Mouse (Mus musculus): ENCODE results near the gene Rnf227.
A peak's percentile ranks its signal among the peaks of the same experiment; 100 is the strongest.

Rnf227 gene

DNA sequence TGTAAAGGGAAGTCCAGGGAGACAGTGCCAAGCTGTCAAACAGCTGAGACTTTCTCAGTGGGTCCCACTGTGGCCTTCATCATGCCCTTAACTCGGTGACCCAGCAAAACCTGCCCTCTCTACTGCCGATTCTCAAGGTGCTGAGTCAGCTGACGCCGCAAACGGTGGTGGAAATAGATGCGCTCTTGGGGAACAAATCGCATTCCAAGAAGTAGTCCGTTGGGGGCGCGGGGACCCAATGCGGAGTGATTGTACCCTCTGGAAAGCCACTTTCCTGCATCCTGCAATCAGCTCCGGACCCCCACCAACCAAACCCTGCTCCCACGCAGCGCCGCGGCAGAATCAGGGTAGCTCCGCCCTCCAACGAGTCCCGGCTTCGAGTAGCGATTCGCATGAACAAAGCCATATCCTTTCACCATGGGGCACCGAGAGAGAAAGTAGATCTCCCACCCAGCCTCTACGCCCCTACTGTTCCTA lies 8.3 kb upstream of the Rnf227 start:
- peak; percentile 81 for DNase-seq

DNA sequence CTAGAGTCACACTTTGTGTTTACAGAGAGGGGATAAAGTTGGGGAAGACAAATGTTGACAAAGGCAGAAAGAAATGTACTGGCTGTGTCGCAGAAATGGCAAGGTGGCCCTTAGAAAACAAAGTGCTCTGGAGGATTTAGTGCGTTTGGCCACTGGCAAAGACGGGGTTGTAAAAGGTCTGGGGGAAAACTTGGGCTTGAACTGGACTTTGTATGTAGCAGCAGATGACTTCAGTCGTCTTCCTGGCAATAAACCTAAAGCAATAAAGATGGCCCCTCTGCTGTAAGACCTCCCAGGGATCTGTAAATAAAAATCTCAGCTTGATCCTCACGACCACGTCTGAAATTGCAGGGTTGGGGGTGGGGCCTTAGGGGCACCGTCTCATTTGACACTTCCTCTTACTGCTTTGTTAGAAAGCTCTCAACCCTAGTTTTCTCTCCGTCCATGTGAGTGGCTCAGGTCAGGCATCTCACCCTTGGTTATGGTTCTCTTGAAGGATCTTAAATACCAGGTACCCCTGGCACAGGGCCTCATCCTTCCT lies 7.5 kb upstream of the Rnf227 start:
- DNase-seq: no peak

DNA sequence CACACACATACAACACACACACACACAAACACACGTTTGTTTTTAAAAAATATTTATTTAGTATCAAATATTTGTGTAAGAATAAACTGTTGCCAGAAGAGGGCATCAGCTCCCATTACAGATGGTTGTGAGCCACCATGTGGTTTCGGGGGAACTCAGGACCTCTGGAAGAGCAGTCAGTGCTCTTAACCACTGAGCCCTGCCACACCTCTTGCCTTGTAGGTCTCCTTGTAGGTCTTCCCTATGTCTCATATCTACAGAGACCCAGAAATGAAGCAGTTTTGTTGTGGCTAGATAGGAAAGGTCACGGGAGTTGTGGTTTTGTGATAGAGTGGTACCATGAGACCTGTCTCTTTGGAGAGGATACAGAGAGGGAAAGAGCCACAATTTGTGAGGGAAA lies 6.3 kb upstream of the Rnf227 start:
- no peak for DNase-seq

DNA sequence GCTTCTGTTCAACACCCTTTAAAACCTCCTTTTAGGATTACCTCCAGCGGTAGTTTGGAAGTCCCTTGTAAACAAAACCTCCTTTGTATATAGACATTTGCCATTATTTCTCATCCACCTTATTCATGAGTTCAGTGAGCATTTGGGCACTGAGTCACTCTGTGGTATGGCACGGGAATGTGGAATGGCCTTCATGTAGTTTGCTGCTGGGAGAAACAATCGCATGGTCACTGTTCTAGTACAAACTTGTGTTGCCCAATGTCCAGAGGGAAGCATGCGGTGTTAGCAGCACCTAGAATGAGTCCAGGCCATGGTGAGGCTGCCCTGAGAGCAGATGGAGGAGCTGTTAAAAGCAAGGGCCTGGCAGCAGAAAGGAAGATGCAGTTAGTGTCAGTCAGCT lies 5.5 kb upstream of the Rnf227 start:
- no peak for DNase-seq

DNA sequence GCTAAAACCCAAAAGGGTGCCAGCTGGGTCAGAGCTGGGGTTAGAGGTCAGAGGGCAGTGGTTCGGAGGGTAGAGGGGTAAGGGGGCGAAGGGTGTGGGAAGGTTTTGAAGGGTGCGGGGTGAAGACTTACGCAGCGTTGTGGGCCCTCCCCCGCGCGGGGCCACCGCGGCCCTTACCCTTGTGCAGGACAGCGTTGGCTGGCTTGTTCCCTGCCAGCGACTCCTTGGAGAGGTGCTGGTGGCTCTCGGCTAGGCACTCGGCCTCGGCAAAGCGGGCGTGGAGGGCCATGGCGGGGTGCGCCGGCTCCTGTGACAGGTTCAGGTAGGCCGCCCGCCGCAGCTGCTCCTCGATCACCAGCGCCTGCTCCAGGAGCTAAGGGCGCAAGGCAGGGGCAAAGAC lies 6.2 kb downstream of the Rnf227 start:
- no peak for DNase-seq

DNA sequence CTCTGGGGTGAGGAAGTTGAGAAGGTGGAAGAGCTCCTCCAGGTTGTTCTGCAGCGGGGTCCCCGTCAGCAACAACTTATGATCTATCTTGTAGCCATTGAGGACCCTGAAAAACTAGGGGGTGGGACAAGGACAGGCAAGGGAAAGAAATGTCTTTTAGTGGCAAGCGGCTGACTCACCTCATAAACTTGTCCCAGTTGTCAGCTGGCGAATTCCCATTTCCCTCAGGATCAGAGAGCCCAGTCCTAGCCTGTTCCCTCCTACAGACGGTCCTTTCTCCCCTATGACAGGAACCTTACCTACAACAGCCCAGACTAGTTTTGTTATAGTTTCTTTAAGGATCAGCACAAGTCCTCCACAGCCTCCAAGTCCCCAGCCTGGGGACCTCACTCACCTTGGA lies 16.3 kb downstream of the Rnf227 start:
- no peak for DNase-seq

DNA sequence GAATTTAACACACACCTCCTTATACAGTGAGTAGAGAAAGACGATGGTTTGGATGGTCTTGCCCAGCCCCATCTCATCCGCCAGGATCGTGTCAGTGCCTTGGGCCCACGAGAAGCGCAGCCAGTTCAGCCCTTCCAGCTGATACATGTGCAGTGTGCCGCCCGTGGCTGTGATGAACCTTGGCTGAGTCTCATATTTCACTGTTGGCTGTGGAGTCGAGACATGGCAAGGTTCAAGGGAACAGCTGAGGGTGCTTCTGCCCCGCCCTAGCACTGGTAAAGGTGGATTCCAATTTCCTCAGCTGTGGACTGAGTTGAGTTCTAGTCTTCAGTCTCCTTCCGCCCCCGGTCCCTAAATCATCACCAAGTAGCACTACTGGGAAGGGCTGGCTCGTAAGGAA lies 17.4 kb downstream of the Rnf227 start:
- DNase-seq: no peak

DNA sequence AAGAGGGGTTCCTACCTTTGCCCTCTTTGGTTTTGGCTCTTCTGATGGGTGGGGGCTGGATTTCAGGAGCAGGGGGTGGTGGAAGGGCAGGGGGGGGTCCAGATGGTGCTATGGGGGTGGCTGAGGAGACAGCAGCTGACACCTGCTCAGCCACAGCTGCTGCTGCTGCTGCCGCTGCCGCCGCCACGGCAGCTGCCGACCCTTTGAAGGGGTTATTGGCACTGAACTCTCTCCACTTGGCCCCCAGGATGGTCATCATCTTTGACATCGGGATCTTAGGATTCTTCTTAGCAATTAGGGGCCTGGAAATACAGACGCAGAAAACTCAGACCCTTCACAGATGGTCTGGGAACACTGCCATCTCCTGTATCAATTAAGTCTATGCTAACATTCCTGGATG lies 21.8 kb downstream of the Rnf227 start:
- DNase-seq: no peak

DNA sequence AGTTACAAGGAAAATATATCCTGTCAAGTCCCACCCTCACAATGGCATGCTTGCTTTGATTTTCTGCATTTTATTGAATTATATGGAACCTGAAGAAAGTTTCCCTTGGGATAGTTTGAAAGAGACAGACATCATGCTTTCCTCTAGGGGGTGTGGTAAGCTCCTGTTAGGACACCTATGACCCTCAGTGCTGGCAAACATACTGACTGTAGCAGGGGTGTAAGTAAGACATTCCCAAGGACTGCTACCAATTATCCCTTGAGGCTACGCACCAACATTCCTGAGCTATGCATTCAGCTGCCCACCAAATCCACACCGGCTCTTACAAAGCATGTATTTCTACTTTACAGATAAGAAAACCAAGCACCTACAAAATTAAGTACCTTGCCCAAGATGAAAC lies 22.2 kb downstream of the Rnf227 start:
- DNase-seq: no peak

DNA sequence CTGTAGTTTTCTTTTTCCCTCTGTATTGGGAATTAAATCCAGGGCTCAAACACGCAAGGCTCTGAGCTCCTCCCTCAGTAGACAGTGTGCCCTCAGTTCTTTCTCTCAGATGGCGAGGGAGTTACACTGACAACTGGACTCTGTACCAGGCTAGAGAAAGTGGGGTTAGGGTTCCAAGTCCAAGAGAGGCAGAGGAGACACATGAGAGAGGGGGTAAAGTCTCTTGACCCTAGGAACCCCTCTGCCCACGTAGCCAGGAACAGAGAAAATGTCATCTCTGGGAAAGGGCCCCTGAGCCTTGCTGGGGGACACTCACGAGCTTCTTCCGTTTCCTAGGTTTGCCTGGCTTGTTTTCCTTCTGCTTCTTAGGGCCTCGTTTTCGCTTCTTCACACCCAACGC lies 24.1 kb downstream of the Rnf227 start:
- no peak for DNase-seq

DNA sequence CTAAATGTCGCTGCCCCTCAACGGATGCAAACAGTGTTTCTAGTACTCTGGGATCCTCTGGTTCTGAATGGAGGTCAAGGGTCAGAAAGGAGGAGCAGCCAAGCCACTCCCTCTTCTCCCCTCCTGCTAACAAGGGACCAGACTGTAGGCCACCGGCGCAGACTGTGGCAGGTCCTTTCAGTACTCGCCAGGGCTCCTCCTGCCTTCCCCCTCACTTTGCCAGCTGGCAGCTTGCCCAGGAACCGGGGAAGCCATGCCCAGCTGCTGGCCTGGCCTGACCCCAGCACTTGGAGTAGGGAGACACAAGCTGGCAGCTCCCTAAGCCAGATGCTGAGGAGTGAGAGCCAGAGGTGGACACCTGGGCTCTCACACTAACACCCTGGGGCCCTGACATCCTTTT lies 24.6 kb downstream of the Rnf227 start:
- DNase-seq: peak; percentile 91

DNA sequence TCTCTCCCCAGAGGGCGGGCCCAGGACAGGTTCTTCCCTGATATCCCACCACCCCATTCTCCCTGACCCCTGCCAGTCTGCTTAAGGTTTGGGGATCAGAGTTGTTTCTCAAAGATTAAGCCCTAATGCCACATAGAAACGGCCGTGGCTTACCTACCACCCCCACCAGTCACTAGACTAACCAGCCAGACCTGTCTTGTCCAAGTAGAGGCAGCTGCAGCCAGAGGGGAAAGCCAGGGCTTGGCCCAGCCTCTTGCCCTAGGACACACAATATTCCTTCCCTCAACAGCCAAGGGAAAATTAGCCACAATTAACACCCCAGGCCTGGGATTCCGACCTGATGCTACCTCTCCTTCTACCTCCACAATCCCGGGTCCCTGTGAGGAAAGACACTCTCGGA lies 25.5 kb downstream of the Rnf227 start:
- DNase-seq: no peak

DNA sequence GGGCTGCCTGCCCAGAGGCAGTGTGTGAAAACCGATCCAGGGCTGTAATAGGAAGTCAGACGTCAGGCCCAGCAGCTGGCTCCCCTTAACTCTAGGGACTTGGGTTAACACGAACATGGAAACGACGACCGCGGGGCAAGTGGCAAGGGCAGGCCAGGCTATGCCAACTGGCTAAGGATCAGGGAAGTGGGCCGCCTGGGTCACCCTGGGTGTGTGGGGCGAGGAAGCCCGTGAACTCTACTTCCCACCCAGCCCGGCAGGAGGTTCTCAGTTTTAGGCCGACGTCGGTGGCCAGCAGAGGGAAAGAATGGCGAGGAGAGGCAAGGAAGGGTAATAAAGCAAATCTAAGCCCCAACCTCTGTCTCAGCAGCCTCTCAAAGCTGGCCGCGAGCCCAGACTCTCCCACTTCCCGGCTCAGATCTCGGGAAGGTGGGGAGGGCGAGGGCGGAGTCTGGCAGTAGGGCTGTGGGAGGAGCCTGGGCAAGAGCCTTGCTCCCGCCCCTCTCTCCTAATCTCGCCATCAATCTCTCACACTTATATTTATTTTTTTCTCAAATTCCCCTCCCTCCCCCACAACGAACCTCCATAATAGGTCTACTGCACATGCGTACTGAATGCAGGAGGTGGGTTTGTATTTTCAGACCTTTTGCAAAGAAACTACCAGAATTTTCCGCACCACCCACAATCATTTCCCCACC lies 26.0 kb downstream of the Rnf227 start:
- peak; percentile 97 for DNase-seq

DNA sequence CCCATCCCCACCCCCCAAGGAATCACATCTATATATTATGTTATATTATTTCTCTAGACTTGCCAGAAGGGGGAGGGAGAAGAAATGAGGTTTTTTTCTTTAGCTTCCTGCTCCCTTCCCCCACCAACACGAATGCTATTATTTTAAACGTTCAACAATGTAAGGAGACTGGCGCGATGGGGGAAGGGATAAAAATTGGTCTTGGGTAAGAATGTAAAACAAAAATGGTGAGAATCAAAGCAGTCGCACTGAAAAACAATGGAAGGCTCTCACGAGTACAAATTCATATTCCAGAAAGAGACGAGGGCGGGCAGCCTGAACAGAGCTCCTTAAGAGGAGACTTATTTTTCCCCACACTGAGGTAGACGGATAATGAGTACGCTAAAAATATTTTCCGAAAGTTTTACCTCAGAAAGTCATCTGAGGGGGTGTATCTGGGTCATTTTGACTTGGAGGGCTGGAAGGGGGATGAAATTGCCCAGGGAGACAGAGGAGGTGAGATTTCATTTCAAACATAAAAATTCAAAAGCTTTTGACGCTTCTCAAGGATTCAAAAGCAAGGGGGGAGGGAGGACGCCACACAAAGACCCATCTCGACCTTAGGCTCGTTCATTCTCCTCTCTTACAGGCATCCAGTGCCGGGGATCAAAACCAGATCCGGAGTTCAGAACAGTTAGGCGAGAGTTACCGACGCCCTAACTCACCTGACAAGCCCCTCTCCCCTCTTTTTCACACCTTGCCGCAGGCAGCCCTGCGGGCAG lies 26.8 kb downstream of the Rnf227 start:
- no peak for DNase-seq

DNA sequence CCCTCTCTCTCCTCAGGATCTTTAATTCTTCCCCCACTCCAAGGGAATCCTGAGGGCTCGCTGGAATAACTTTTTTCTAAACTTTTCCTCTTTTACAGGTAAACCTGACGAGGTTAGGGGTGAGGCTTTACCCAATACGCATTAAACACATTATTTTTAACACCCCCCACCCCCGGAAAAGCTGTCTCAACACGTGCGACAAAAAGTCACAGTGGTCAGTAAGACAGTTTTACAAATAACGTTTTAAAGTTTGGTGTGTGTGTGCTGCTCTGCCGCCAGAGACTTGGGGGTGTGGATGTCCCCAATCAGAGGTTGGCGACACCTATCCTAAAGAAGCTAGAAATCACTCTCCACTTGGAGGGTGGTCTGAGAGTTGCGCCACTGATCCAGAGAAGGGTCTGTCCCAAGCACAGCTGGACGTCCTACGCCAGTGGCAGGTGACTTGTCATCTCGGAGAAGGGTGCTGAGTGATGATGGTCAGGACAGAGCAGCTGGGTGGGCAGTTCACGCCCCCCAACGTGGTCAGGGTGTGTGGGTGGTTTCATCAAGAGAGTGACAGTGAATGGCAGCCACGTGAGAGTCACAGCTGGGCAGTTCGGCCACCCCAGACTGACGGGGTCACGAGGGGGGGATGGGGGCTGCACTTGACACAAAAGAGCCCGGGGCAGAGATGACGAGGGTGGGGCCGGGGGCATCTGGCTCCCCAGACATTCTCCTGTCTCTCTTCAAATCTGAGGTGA lies 27.5 kb downstream of the Rnf227 start:
- no peak for DNase-seq

DNA sequence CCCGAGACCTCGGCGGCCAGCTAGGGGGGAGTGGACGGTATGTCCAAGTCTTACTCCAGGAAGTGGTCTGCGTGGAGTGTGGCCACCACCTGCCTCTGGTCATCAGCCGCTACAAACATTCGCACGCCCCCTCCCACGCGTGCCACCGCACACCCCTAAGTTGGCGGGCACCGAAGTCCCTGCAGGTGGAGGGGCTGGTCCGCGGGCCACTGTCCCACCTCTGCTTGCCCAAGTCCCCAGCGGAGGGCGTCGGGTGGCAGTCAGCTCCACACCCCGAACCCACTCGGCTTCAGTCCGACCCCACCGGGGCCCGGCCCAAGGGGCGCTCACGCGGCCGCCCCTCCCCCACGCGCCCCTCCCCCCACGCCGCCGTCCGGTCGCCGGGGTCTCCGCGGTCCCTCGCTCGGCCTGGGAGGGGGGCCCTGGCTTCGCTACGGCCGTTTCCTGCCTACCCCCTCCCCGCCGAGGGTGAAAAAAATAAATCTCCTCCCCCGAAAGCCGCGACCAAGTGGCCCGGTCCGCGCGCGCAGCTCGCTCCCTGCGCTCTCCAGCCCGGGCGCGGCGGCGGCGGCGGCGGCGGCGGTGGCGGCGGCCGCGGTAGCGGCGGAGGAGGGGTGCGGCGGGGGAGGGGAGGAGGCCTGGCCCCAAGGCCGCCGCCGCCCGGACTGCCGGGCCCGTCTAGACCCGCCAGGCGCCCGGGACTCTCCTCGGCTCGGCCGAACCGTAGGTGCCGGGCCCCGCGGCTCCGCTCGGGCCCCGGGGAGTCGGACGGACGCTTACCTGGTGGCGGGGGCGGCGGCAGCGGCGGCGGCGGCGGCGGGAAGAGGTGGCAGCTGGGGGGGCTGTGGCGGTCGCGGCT lies 28.3 kb downstream of the Rnf227 start:
- DNase-seq: no peak

DNA sequence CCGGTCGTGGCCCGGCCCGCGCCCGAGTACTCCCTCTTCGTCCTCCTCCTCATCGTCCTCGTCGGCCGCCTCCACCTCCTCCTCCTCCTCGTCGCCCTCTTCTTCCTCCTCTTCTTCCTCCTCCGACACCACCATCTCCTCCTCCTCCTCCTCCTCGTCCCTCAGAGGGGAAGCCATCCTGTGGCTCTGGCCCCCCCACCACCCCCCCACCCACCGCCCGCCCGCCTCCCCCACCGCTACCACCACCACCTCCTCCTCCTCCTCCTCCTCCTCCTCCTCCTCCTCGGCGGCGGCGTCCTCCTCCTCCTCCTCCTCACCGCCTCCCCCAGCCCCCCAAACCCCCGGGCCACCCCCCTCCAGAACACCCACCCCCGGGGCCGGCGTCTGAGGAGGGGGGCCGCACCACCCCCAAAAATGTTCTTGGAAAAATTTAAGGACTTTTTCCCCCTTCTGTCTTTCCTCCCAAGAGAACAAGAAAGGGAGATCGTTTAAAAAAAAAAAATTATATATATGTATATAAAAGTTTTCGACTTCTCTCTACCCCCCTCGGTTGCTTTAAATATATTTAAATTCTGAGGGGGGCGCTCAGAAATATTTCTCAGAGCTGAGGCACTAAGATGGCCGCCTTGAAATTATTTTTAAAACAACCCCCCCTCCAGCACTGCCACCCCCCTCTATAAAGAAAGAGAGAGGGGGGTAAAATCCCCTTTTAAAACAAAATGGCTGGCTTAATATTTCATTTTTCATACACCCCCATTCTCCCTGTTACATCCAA lies 29.1 kb downstream of the Rnf227 start, which contains the start of gene Chd3:
Gene Chd3 (minus strand): TSS at position 192 of the 775 bp plus-strand sequence.
- DNase-seq: no peak

DNA sequence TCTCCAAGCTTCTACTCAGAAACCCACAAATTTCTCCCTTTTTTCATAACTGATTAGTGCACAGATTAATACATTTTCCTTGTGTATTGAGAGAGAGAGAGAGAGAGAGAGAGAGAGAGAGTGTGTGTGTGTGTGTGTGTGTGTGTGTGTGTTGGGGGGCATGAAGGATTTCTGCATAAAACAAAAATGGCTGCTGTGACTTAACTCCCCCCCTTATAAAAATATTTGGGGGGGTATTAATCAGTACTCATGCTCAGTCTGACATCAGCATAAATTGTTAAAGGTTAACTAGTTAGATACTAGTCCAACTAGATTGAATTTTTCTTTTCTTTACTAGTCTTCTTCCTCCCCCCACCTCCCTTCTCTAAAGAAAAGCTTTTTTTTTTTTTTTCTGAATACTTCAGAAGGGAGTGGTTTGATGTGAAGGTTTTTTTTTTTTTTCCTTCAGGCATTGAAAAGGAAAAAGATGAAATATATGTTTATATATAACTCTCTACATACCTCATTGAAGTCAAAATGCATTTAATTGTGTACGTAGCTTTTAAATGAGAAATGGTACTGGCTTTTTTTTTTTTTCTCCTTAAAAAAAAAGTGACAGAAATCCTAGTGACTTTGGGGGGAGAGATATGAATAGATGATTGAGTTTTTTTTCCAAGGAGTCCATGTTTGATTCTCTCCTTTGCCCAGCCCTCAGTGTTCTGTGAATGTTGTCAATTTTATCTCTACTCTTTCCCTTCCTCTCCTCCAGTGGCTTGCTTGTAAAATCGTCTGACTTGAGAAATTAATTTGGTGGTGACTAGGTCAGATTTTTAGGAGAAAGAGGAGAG lies 29.9 kb downstream of the Rnf227 start:
- no peak for DNase-seq

DNA sequence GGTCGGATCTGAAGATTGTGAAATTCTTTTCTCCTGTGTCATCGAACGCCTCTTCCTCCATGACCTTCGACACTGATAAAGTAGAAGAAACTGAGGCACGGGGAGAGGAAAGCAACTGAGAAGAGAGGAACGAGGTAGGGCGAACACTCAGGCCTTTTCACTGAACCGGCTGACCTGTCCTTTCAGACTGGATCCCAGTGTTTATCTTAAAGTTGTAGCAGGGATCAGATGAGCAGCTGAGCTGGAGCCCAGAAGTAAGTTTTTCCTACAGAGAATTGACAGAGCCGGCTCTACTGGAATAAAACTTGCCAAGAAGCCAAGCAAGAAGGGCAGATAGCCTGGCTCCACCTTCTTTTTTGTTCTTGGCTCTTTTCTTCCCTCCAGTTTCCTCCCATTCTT lies 30.6 kb downstream of the Rnf227 start:
- DNase-seq: no peak

DNA sequence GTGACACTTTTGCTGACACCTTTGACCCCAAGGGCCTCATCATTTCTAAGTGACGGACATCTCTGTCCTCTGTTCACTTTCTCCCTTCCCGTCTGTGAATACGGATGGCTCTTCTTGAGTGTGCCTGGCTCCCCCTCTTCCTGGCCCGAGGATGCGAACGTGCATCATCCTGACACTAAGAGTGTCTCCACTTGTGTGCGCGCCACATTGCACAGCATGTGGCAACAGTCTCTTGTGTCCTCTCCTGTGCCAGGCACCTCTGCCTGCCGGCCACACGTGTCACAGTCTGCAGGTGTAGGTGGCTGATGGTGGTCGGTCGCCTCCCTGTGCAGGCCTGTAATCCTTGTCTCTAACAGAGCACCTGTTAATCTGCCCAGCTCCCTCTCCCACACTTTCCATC lies 31.3 kb downstream of the Rnf227 start:
- no peak for DNase-seq

All from right cerebral cortex, adult 18-20 months (tissue).